Mouse (Mus musculus) heart, adult 2 months (tissue): ENCODE results near the gene Nckap1. TPM values are rescaled to one million over a fixed set of nuclear protein-coding genes. Genes with fewer than 3 reads are reported as not detected.

Source experiments
- DNase-seq, 2 experiments: peaks; one replicate each; pipeline ENCODE4 v3.0.0; 2021
- H3K27ac ChIP-seq: fragments of 200-600 bp; 2 replicates; pipeline ENCODE4 v1.8.1; 2022
- H3K27me3 ChIP-seq: fragments of 200-500 bp; 2 replicates; pipeline ENCODE4 v1.6.1; 2012; ENCODE audit warnings: mild to moderate bottlenecking, low read length, inconsistent platforms, mixed read lengths; ENCODE audit not compliant: control insufficient read depth, insufficient read depth
- H3K36me3 ChIP-seq: fragments of 200-500 bp; 2 replicates; pipeline ENCODE4 v1.6.1; 2012; ENCODE audit warnings: low read length, inconsistent platforms; ENCODE audit not compliant: control insufficient read depth, insufficient read depth
- H3K4me1 ChIP-seq: fragments of 200-500 bp; 2 replicates; pipeline ENCODE4 v1.6.1; 2011; ENCODE audit warnings: low read length; ENCODE audit not compliant: control insufficient read depth, insufficient read depth
- H3K4me3 ChIP-seq: fragments of 200-600 bp; 2 replicates; pipeline ENCODE4 v1.8.1; 2022
- H3K79me2 ChIP-seq: fragments of 200-500 bp; replicated peaks from 2 replicates; pipeline ENCODE4 v1.6.1; 2012; ENCODE audit warnings: mild to moderate bottlenecking, inconsistent platforms, low read length, moderate library complexity, mixed read lengths; ENCODE audit not compliant: control insufficient read depth, insufficient read depth
- H3K9ac ChIP-seq: fragments of 200-500 bp; 2 replicates; pipeline ENCODE4 v1.6.1; 2012; ENCODE audit warnings: low read depth, mild to moderate bottlenecking, control low read depth, inconsistent platforms, low read length, mixed read lengths
- CTCF ChIP-seq: fragments of 200-600 bp; IDR thresholded peaks from 2 replicates; pipeline ENCODE4 v1.8.1; 2022; ENCODE audit warnings: antibody characterized with exemption, mild to moderate bottlenecking, moderate library complexity
- EP300 ChIP-seq: fragments of 200-500 bp; IDR thresholded peaks from 2 replicates; pipeline ENCODE4 v1.6.1; 2011; ENCODE audit warnings: low read depth, low read length, control low read depth; ENCODE audit not compliant: insufficient read depth
- POLR2A ChIP-seq: fragments of 200-500 bp; IDR thresholded peaks from 2 replicates; pipeline ENCODE4 v1.6.1; 2011; ENCODE audit warnings: mild to moderate bottlenecking, low read depth, low read length, control low read depth; ENCODE audit not compliant: insufficient read depth
- WGBS: fragments of 180-500 bp; shearing (Covaris S2); methylation state at CpG from one replicate; pipeline ENCODE4 v1.1.7; 2018; 5-methylcytosine and 5-hydroxymethylcytosine counted together
- intact Hi-C: fragments of 180-260 bp; cut with DNase I; formaldehyde crosslinking; loops from one replicate; pipeline ENCODE4 v1.15.1; 2025
- microRNA-seq, 2 experiments: library from miRNA; unstranded; fragments of <30 nt; microRNA quantifications; one replicate each; pipeline ENCODE4 v1.2.0; 2021
- polyA plus RNA-seq: library from polyadenylated mRNA; depleted of rRNA; stranded (reverse); fragments of >200 nt; gene quantifications from 2 replicates; pipeline ENCODE4 v1.2.3, GENCODE M21; 2012; rRNA removed
- total RNA-seq, 2 experiments: library from RNA; stranded (reverse); gene quantifications; 2 replicates each; pipeline ENCODE4 v1.2.3; 2021

The Nckap1 gene
- total and polyA plus RNA-seq, 3 experiments, result 21.9 to 63.6 (median 60.1) TPM

- no peak for TF ChIP-seq POLR2A
- no peak for TF ChIP-seq EP300
- TF ChIP-seq CTCF, result no peak
- Histone ChIP-seq H3K4me1 (no peaks in the 10 kb centered on the region), H3K79me2 (no peaks in the 10 kb centered on the region), H3K36me3 (no peaks in the 10 kb centered on the region), H3K9ac (no peak overlapping the region), H3K27me3 (no peaks in the 10 kb centered on the region), H3K27ac (no peak overlapping the region), H3K4me3 (no peak overlapping the region)
- no peak for DNase-seq
- 35% methylated on average over 5 of the region's 5 CpGs for WGBS
- intact Hi-C loops, result no loop called here
Measured at GRCm38 (mm10) chr2:80474247-80474796, 106.9 kb downstream of the Nckap1 start.

GRCm38 (mm10) chr2:80465991-80466821 is 115.0 kb downstream of the Nckap1 start:
- H3K4me1 ChIP-seq, result no peaks in the 10 kb centered on the region
- no peak overlapping the region for H3K27ac ChIP-seq
- H3K36me3 ChIP-seq, result no peaks in the 10 kb centered on the region
- intact Hi-C loops, result no loop called here
- 66% methylated on average over 16 of the region's 16 CpGs for WGBS
- no peak overlapping the region for H3K9ac ChIP-seq
- no peak for TF ChIP-seq POLR2A
- no peak for TF ChIP-seq EP300
- TF ChIP-seq CTCF, result no peak
- H3K27me3 ChIP-seq, result no peaks in the 10 kb centered on the region
- H3K79me2 ChIP-seq, result no peaks in the 10 kb centered on the region
- no peak overlapping the region for H3K4me3 ChIP-seq
- no peak for DNase-seq

- intact Hi-C loops, result no loop called here
- H3K36me3 ChIP-seq, result no peaks in the 10 kb centered on the region
- WGBS, result 77% methylated on average over 8 of the region's 8 CpGs
Measured at GRCm38 (mm10) chr2:80461827-80462226, 119.4 kb downstream of the Nckap1 start.

More at GRCm38 (mm10) chr2:80461827-80462226, 119.4 kb downstream of the Nckap1 start:
- no peak for DNase-seq
- no peak for TF ChIP-seq EP300
- no peak for TF ChIP-seq CTCF
- no peak for TF ChIP-seq POLR2A
- no peak overlapping the region for H3K4me3 ChIP-seq
- H3K27me3 ChIP-seq, result no peaks in the 10 kb centered on the region
- H3K4me1 ChIP-seq, result no peaks in the 10 kb centered on the region
- H3K27ac ChIP-seq, result no peak overlapping the region
- H3K9ac ChIP-seq, result no peak overlapping the region
- H3K79me2 ChIP-seq, result no peaks in the 10 kb centered on the region

Small RNAs within 50 kb of the gene (microRNA-seq; reads per million reads assigned to microRNA genes)
- gene Mir684-1, result 0 reads per million in 2 experiments

Other genes starting within 250 kb of the Nckap1 start
- 1 to 10 TPM; 5.7 to 6.0 TPM for gene Frzb, start 133.8 kb downstream of the Nckap1 start, total RNA-seq
- gene Frzb, start 133.8 kb downstream of the Nckap1 start, polyA plus RNA-seq, result 2.8 and 4.6 TPM in 2 replicates
- gene Dusp19, start 35.7 kb upstream of the Nckap1 start, total RNA-seq, result 1 to 10 TPM; 8.9 to 9.1 TPM
- gene Dusp19, start 35.7 kb upstream of the Nckap1 start, polyA plus RNA-seq, result 5.4 and 8.8 TPM in 2 replicates
- 1 to 10 TPM; 6.0 to 6.5 TPM for gene Nup35, start 35.9 kb upstream of the Nckap1 start, total RNA-seq
- 9.7 and 11.3 TPM in 2 replicates for gene Nup35, start 35.9 kb upstream of the Nckap1 start, polyA plus RNA-seq